Mouse (Mus musculus) hindbrain, embryonic 14.5 days (tissue): ENCODE results near the gene Cdh4. TPM values are rescaled to one million over a fixed set of nuclear protein-coding genes. Genes with fewer than 3 reads are reported as not detected.

Source experiments
- ATAC-seq: fragments of 200-750 bp; cut with Nextera tagmentation; 2 replicates; pipeline ENCODE4 v1.8.0; 2017; ENCODE audit warnings: moderate number of reproducible peaks, mild to moderate bottlenecking, moderate TSS enrichment, moderate library complexity; ENCODE audit not compliant: low FRiP score
- DNase-seq: peaks from one replicate; pipeline ENCODE4 v3.0.0-alpha.2; 2015; ENCODE audit warnings: low spot score
- H3K27ac ChIP-seq: fragments of 300-500 bp; sonication (generic); 2 replicates; pipeline ENCODE4 v1.5.1; 2014; ENCODE audit warnings: mild to moderate bottlenecking, moderate library complexity
- H3K27me3 ChIP-seq: fragments of 300-500 bp; sonication (generic); 2 replicates; pipeline ENCODE4 v1.6.1; 2014; ENCODE audit warnings: mild to moderate bottlenecking, low read length, mixed read lengths; ENCODE audit not compliant: control insufficient read depth, insufficient read depth
- H3K36me3 ChIP-seq: fragments of 300-500 bp; sonication (generic); replicated peaks from 2 replicates; pipeline ENCODE4 v1.6.1; 2014; ENCODE audit not compliant: control insufficient read depth, insufficient read depth
- H3K4me1 ChIP-seq: fragments of 300-500 bp; sonication (generic); replicated peaks from 2 replicates; pipeline ENCODE4 v1.6.1; 2014; ENCODE audit warnings: antibody characterized with exemption, low read length, mixed read lengths; ENCODE audit not compliant: control insufficient read depth, insufficient read depth
- H3K4me2 ChIP-seq: fragments of 300-500 bp; sonication (generic); replicated peaks from 2 replicates; pipeline ENCODE4 v1.6.1; 2014; ENCODE audit warnings: mild to moderate bottlenecking, moderate library complexity
- H3K4me3 ChIP-seq: fragments of 300-500 bp; sonication (generic); replicated peaks from 2 replicates; pipeline ENCODE4 v1.5.1; 2014; ENCODE audit warnings: mild to moderate bottlenecking, low read length
- H3K9ac ChIP-seq: fragments of 300-500 bp; sonication (generic); 2 replicates; pipeline ENCODE4 v1.6.1; 2014
- H3K9me3 ChIP-seq: fragments of 300-500 bp; sonication (generic); 2 replicates; pipeline ENCODE4 v1.6.1; 2016; ENCODE audit warnings: low read length; ENCODE audit not compliant: control insufficient read depth
- WGBS: fragments of 180-500 bp; shearing (Covaris S2); extraction: QIAGEN DNeasy Blood & Tissue Kit; methylation state at CpG from one replicate; pipeline ENCODE4 v1.1.7; 2014; 5-methylcytosine and 5-hydroxymethylcytosine counted together
- polyA plus RNA-seq: library from polyadenylated mRNA; unstranded; fragments of >200 nt; fragmentation: Nextera tagmentation; extraction: Ambion mirVana; gene quantifications from 2 replicates; pipeline ENCODE4 v1.2.1, GENCODE M21; 2014

Cdh4 gene
- polyA plus RNA-seq, 1 experiment from 2014 or later: 32.8 TPM

- ATAC-seq (no peak), DNase-seq (no peak)
- no peaks in the 10 kb centered on the region for H3K4me1 ChIP-seq
- no peak overlapping the region for H3K4me3 ChIP-seq
- no peaks in the 10 kb centered on the region for H3K36me3 ChIP-seq
- 85% methylated on average over 2 of the region's 2 CpGs for whole genome bisulfite sequencing
- H3K27me3 ChIP-seq: no peaks in the 10 kb centered on the region
- H3K27ac ChIP-seq: no peak overlapping the region
- no peak overlapping the region for H3K4me2 ChIP-seq
- no peaks in the 10 kb centered on the region for H3K9me3 ChIP-seq
- no peak overlapping the region for H3K9ac ChIP-seq
These were observed 164.1 kb downstream of the Cdh4 start for GRCm38 (mm10) chr2:179606341-179606740.

GRCm38 (mm10) chr2:179615906-179616305, 173.7 kb downstream of the Cdh4 start:
- H3K9me3 ChIP-seq: no peaks in the 10 kb centered on the region
- no peaks in the 10 kb centered on the region for H3K27me3 ChIP-seq
- H3K4me3 ChIP-seq: no peak overlapping the region
- 67% methylated on average over 5 of the region's 5 CpGs for WGBS
- no peak for DNase-seq
- ATAC-seq: no peak
- no peak overlapping the region for H3K27ac ChIP-seq
- no peaks in the 10 kb centered on the region for H3K36me3 ChIP-seq
- H3K4me1 ChIP-seq: no peaks in the 10 kb centered on the region
- no peak overlapping the region for H3K9ac ChIP-seq
- H3K4me2 ChIP-seq: no peak overlapping the region

- Histone ChIP-seq H3K9me3 (no peaks in the 10 kb centered on the region), H3K9ac (no peak overlapping the region), H3K4me2 (no peak overlapping the region), H3K4me1 (peaks cover 10% of the 10 kb centered on the region), H3K27ac (no peak overlapping the region), H3K36me3 (no peaks in the 10 kb centered on the region), H3K27me3 (no peaks in the 10 kb centered on the region), H3K4me3 (no peak overlapping the region)
- no peak for DNase-seq
- 48% methylated on average over 17 of the region's 17 CpGs for WGBS
- ATAC-seq: peak; percentile 27; the same call in 1 of the 2 replicates
These were observed 181.6 kb downstream of the Cdh4 start for GRCm38 (mm10) chr2:179623643-179624473.

- Histone ChIP-seq H3K36me3 (no peaks in the 10 kb centered on the region), H3K27me3 (no peaks in the 10 kb centered on the region), H3K4me2 (no peak overlapping the region), H3K4me1 (peaks cover 10% of the 10 kb centered on the region), H3K27ac (no peak overlapping the region), H3K4me3 (no peak overlapping the region), H3K9me3 (no peaks in the 10 kb centered on the region), H3K9ac (no peak overlapping the region)
- ATAC-seq: no peak
- 90% methylated on average over 2 of the region's 2 CpGs for WGBS
- DNase-seq: no peak
These were observed 185.3 kb downstream of the Cdh4 start for GRCm38 (mm10) chr2:179627563-179627962.

GRCm38 (mm10) chr2:179630720-179631119, 188.5 kb downstream of the Cdh4 start:
- H3K4me1 ChIP-seq: 0 out of 2 replicates have a peak, but pooled peaks cover 2% of the 10 kb centered on the region
- ATAC-seq (no peak), DNase-seq (no peak)
- H3K4me2 ChIP-seq: no peak overlapping the region
- no peaks in the 10 kb centered on the region for H3K36me3 ChIP-seq
- no peaks in the 10 kb centered on the region for H3K9me3 ChIP-seq
- WGBS: 52% methylated on average over 10 of the region's 10 CpGs
- no peaks in the 10 kb centered on the region for H3K27me3 ChIP-seq
- H3K9ac ChIP-seq: no peak overlapping the region
- H3K27ac ChIP-seq: no peak overlapping the region
- H3K4me3 ChIP-seq: no peak overlapping the region

- no peaks in the 10 kb centered on the region for H3K36me3 ChIP-seq
- no peaks in the 10 kb centered on the region for H3K9me3 ChIP-seq
- no peak overlapping the region for H3K4me3 ChIP-seq
- H3K9ac ChIP-seq: no peak overlapping the region
- 93% methylated on average over 15 of the region's 15 CpGs for WGBS
- no peak for DNase-seq
- H3K4me1 ChIP-seq: 0 out of 2 replicates have a peak, but pooled peaks cover under 1% of the 10 kb centered on the region
- H3K4me2 ChIP-seq: no peak overlapping the region
- ATAC-seq: no peak
- no peaks in the 10 kb centered on the region for H3K27me3 ChIP-seq
- no peak overlapping the region for H3K27ac ChIP-seq
These were observed 198.5 kb downstream of the Cdh4 start for GRCm38 (mm10) chr2:179640576-179641301.

- ATAC-seq (no peak), DNase-seq (no peak)
- no peak overlapping the region for H3K9ac ChIP-seq
- H3K4me3 ChIP-seq: no peak overlapping the region
- no peak overlapping the region for H3K27ac ChIP-seq
- 71% methylated on average over 20 of the region's 20 CpGs for WGBS
- no peaks in the 10 kb centered on the region for H3K9me3 ChIP-seq
- H3K36me3 ChIP-seq: no peaks in the 10 kb centered on the region
- H3K27me3 ChIP-seq: no peaks in the 10 kb centered on the region
- H3K4me1 ChIP-seq: no peaks in the 10 kb centered on the region; the same call in 1 of the 2 replicates
- H3K4me2 ChIP-seq: no peak overlapping the region
These were observed 206.5 kb downstream of the Cdh4 start for GRCm38 (mm10) chr2:179648573-179649263.

GRCm38 (mm10) chr2:179649370-179649769, 207.1 kb downstream of the Cdh4 start:
- DNase-seq: no peak
- WGBS: 49% methylated on average over 4 of the region's 4 CpGs
- Histone ChIP-seq H3K4me1 (no peaks in the 10 kb centered on the region; the same call in 1 of the 2 replicates), H3K27me3 (no peaks in the 10 kb centered on the region), H3K9me3 (no peaks in the 10 kb centered on the region), H3K9ac (no peak overlapping the region), H3K4me3 (no peak overlapping the region), H3K36me3 (no peaks in the 10 kb centered on the region), H3K27ac (no peak overlapping the region), H3K4me2 (no peak overlapping the region)
- ATAC-seq: no peak

- no peak overlapping the region for H3K4me3 ChIP-seq
- no peaks in the 10 kb centered on the region for H3K36me3 ChIP-seq
- no peak overlapping the region for H3K9ac ChIP-seq
- no peaks in the 10 kb centered on the region; the same call in 1 of the 2 replicates for H3K4me1 ChIP-seq
- no peak overlapping the region for H3K27ac ChIP-seq
- ATAC-seq (no peak), DNase-seq (no peak)
- H3K27me3 ChIP-seq: no peaks in the 10 kb centered on the region
- 79% methylated on average over 9 of the region's 9 CpGs for WGBS
- H3K4me2 ChIP-seq: no peak overlapping the region
- no peaks in the 10 kb centered on the region for H3K9me3 ChIP-seq
These were observed 207.9 kb downstream of the Cdh4 start for GRCm38 (mm10) chr2:179650168-179650567.
